Mouse (Mus musculus) WW6 (cell line): ENCODE data around the gene Rsph1.

Experiments used
- DNase-seq: peaks from one replicate; pipeline ENCODE4 v3.0.0-alpha.2; 2013; ENCODE audit warnings: low read depth, low spot score

Rsph1 gene

GRCm38 (mm10) chr17:31304895-31305775, 28.0 kb upstream of the Rsph1 start:
- DNase-seq, result no peak

DNA sequence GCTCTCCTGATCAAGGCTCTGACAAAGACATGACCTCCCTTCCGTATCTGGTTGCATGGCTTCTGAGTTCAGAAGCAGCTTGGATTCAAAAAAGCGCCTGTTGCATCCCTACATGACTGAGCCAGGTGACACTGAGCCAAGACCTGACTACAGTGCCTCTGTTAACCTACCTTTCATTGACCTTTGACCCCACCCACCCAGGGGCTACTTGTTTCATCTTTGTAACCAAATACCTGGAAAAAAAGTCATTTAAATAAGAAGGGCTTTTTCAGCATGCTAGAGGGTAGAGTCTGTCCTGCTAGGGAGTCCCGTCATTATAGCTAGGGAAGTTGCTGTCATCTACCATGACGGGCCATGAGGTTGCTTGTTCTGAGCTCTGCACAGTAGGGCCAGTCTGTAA, 26.2 kb upstream of the Rsph1 start:
- DNase-seq, result no peak

DNA sequence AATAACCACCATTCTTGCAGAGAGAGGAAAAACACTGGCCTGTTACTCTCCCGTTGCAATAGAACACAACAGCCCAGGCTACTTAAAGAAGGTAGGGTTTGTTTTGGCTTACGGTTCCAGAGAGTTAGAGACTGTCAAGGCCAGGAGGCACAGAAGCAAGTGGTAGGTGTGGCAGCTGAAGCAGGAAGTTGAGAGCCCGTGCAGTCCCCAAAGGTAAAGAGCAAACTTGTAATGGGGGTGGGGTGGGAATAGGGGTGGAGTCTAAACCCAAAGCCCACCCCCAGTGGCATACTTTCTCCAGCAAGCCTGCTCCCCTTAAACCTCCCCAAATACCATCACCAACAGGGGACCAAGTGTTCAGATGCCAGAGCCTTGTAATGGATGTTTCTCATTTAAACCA, 23.6 kb upstream of the Rsph1 start:
- no peak for DNase-seq

DNA sequence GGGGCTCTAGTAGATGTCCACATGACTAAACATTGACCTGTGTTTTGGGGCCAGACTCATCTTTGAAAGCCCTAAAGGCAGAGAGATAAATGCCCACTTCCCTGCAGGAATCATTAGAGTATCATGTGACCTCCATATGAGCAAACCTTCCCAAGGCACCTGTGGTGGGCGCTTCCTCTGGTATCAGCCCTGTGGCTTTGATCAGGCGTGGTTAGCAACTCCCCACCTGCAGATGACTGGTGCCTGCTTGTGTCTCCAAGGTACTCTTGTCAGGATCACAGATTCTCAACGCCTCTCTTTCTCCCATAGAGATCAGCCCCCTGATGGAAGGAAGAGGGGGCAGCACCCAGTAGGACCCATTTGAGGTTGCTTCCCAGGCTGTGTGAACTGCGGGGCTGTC, 22.8 kb upstream of the Rsph1 start:
- DNase-seq, result no peak

GRCm38 (mm10) chr17:31298419-31299209, 21.4 kb upstream of the Rsph1 start:
- DNase-seq, result no peak

- no peak for DNase-seq
Observed at GRCm38 (mm10) chr17:31297521-31297939, 20.3 kb upstream of the Rsph1 start.

- DNase-seq, result no peak
Observed at GRCm38 (mm10) chr17:31295892-31296781, 19.0 kb upstream of the Rsph1 start.

GRCm38 (mm10) chr17:31295215-31295891, 18.2 kb upstream of the Rsph1 start:
- DNase-seq, result no peak

GRCm38 (mm10) chr17:31294363-31295214, 17.4 kb upstream of the Rsph1 start:
- no peak for DNase-seq

DNA sequence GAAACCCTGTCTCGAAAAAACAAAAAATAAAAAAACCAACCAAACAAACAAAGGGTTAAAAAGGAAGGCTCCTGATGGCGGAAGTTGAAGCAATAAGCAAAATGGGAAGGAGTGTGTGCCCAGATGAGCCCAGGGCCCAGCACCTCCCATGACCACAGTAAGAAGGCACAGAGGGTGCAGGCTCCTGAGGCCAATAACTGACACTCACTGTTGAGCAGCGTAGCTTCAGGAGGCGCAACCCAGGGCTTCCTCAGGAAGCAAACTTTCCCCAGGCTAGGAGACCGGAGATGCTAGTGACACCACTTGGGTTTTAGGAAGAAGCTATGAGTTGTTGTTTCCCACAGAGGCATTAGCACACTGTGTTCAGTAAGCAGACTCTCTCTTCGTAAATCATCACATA, 13.7 kb upstream of the Rsph1 start:
- no peak for DNase-seq

DNA sequence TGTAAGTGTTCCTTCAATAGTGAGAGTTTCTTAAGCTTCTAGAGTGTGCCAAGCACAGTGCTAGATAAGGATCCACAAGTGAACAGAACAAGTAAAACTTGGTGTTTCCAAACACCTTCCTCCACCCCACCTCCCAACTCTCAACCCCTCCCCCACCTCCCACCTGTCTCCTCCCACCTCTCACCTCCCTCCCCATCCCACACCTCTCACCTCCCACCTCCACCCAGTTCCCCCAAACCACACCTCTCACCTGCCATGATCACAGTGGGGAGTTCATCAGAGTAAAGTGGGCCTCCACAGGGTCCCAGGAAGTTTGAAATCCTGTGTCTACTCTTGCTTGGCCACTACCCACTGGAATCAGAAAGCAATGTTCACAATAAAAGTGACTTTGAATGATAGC, 13.1 kb upstream of the Rsph1 start:
- no peak for DNase-seq

DNA sequence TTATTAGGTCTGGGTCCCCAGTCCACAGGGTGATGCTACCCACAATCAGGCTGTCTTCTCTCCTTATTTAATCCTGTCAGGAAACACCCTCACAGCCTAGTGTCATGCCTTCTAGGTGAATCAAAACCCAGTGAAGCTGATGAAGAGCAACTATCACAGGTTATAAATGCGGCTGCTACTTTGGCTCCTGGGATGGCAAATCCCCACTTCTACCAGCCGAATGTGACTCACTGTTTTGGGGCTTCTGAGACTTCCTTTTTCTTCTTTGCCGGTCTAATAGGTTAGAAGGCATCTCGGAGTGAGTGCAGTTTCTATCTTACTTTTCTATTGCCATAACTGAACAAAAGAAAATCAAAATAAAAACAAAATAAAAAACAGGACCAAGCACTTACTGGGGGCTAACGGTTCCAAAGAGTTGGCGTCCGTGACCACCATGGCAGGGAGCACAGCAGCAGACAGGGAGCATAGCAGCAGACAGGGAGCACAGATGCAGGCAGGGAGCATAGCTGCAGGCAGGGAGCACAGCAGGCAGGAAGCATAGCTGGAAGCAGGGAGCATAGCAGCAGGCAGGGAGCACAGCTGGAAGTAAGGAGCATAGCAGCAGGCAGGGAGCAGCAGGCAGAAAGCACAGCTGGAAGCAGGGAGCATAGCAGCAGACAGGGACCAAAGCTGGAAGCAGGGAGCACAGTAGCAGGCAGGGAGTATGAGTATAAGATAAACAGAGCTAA, 12.0 kb upstream of the Rsph1 start:
- no peak for DNase-seq

DNA sequence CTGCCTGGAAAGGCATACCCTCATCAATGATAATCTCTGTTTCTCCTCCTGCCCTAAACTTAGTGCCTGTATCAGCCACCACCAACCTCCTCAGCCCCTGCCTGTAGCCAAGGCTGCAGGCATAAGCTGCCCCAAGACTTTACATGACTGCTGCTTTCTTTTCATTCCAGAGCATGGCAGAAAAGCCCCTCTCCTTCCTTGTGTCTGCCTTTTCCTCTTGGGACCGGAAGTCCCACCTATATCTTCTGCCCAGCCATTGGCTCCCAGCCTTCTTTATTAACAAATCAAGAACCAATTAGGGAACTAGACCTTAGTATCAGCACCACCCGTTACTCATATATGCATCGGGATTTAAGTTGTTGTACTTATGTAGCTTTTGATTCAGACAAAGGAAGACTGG, 10.0 kb upstream of the Rsph1 start:
- DNase-seq, result no peak

DNA sequence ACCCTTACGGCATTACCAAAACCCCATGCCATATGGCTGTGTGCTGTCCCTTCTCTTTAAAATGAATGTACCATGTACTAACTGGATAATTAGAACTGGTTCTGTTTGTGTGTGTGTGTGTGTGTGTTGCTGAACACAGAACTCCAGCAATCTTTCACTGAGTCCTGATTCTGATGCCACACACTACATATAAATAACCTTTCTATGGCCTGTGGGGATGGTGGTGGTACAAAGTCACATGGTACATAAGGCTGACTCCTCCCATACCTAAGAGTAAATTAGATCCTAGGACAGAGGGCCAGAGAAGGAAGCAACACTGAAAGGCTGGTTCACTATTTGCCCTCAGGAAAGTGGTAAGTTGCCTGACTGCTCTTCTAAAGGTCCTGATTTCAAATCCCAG, 9.3 kb upstream of the Rsph1 start, which contains the start of gene Slc37a1:
TSS of gene Slc37a1 (plus strand) at position 301 of the 400 bp plus-strand sequence.
- DNase-seq, result no peak

DNA sequence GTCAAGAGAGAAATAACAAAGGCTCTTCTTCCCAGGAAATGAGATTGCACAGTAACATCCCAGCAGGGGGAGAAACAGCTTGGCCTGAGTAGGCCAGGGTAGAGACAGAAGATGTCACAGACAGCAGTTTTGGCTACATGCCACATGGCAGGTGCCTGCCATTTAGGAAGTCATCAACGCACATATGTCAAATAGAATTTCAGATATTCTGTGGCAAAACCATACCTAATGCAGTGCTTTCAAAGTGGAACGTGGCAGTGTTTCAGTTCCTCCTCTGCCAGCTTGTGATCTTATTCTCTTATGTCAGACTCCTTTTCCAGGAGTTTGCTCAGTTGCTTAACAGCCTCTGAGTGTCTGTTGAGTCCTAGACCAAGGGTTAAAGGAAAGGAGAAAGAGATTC, 8.7 kb upstream of the Rsph1 start:
- no peak for DNase-seq

DNA sequence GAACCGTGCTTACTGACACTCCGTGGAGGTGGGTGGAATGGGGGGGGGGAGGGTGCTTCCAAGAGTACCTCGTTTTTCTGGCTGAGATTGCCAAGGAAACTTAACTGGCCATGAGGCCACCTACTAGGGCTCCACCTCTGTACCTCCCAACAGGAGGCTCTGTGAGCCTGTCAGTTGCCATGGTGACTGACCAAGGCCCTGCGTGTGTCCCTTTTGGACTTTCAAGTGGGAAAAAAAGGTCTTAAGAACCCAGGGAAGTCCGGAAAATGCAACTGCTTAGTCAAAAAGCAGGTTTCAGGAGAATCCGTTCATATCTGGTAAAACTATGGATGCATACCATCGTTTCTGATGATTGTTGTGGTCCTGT, 5.5 kb upstream of the Rsph1 start:
- DNase-seq, result no peak

DNA sequence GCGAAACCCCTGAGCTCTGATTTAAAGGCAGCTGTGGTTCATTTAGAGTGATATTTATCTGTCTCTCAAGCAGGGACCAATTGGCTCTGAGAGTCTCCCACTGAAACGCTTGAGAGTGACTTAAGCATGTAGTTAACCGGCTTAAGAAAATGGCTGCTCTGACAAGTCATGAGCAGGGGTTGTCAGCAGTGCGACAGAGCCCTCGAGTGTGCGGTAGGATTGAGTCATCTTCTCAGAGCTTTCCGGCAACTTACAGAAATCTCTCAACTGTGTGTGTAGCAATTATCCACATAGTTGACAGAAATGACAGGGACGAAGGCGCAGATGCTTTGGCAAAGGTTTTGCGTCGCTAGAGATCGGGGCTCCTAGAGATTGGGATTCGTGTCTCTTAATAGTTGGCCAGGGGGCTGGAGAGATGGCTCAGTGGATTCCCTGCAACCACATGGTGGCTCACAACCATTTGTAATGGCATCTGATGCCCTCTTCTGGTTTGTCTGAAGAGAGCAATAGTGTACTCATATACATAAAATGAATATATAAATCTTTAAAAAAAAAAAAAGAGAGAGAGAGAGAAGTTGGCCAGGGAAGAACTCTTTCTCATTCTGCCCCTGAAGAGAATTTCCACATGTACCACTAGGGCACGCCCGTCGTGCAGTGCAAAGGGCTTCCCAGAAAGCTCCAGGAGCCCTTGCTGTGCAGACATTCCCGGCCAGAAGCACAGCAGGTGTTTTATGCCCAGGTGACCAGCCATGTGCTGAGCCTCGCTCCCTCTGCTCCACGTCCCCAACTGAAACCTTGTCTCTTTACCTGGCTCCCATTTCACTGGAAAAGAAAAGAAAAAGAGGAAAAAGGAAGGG, 4.9 kb upstream of the Rsph1 start:
- no peak for DNase-seq

DNA sequence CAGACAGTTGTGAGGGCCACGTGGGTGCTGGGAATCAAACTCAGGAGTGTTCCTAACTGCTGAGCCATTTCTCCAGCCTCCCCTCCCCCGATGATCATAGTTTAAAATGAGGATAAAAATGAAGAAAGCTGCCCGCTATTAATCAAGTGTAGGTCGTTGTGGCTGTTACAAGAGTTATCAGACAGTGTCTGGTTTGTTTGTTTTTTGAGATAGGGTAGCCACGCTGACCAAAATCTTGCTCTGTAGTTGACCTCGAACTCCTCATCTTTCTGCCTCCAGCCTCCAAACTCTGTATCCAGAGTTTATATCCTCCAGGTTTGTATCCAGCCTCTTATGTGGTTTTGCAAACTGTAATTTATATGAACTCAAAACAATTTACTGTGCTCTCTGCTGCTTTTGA, 3.1 kb upstream of the Rsph1 start:
- no peak for DNase-seq

- DNase-seq, result no peak
Observed at GRCm38 (mm10) chr17:31279541-31279940, 2.4 kb upstream of the Rsph1 start.
